Mouse (Mus musculus) small intestine, adult 2 months (tissue): ENCODE results near the gene Arpc1a.
"Not testable (repeated sequence)": the region's sequence is repeated elsewhere in the genome, so short reads cannot be mapped to it uniquely, and the experiment has no call there.

Source experiments
- CTCF ChIP-seq: fragments of 200-500 bp; IDR thresholded peaks from 2 replicates; pipeline ENCODE4 v1.5.1; 2012; ENCODE audit warnings: low read depth, mild to moderate bottlenecking, control low read depth, inconsistent platforms, low read length, moderate library complexity, mixed read lengths; ENCODE audit not compliant: insufficient replicate concordance, insufficient read length; ENCODE audit errors: extremely low read depth
- POLR2A ChIP-seq: fragments of 200-500 bp; IDR thresholded peaks from 2 replicates; pipeline ENCODE4 v1.6.1; 2012; ENCODE audit warnings: low read depth, mild to moderate bottlenecking, control low read depth, inconsistent platforms, low read length, moderate library complexity

DNA sequence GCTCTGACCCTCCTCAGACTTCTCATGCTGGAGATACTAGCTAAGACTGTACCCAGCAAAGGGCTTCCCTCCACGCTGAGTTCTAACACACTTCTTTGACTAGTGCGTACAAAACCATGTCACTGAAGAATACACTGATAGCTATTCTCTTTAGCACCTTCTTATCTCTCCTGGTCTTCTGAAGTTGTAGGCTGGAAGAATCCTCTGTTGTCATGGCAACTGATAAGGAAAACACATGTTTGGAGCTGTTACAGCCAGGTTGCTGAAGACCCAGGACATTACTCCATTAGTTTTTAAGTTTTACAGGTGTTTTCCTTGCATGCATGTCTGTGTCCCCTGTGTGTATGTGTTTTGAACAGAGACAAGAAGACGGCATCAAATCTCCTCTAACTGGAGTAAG is 29.4 kb upstream of the Arpc1a start:
- not testable (repeated sequence) for TF ChIP-seq CTCF, POLR2A
